Mouse (Mus musculus) common myeloid progenitor, adult 5-6 weeks (primary cell): ENCODE measurements around the gene Bri3. TPM values are rescaled to one million over a fixed set of nuclear protein-coding genes. Genes with fewer than 3 reads are reported as not detected.

Experiments
- ATAC-seq: replicated peaks from 2 replicates; pipeline ENCODE4 v1.8.0; 2016; ENCODE audit warnings: low read depth, mild to moderate bottlenecking, moderate TSS enrichment, inconsistent platforms; ENCODE audit not compliant: poor library complexity, severe bottlenecking
- total RNA-seq: library from RNA; stranded (forward); fragments of 200-1000, 187-1606 nt; gene quantifications from 2 replicates; pipeline ENCODE4 v1.2.3, GENCODE M21; 2017

Gene Bri3
- total RNA-seq, 1 experiment from 2014 or later, result 13.3 TPM

DNA sequence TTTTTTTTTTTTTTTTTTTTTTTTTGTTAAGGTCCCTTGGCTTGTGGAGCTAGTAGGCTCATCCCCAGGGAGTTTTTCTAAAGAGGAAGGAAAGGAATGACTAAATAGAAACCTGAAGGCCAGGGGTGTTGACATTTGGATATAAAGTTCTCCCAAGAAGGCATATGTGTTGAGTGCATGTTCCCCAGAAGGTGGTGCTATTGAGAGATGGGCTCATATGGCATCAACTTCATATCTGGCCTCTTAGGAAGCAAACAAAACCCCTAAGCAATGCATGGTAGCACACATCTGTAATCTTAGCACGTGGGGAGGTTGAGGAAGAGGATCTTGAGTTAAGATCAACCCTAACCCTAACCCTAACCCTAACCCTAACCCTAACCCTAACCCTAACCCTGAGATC lies 12.8 kb upstream of the Bri3 start:
- peak; percentile 84 for ATAC-seq

DNA sequence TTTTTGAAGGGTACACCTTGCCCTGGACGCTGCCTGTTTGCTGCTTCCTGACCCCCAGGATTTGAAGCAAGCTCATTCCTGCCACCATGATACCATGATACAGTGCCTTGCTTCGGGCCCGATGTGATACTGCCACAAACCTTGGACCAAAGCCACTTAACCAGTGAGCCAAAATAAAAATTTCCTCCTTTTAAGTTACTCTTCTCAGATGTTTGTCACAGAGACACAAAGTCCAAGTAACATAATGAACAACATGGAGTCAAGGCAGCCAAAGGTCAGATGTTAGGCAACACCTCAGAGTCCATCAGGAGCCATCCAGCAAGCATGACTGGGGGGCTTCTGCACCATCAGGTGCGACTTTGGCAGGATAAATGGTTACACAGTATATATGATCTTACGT lies 11.7 kb upstream of the Bri3 start:
- ATAC-seq, result no peak

DNA sequence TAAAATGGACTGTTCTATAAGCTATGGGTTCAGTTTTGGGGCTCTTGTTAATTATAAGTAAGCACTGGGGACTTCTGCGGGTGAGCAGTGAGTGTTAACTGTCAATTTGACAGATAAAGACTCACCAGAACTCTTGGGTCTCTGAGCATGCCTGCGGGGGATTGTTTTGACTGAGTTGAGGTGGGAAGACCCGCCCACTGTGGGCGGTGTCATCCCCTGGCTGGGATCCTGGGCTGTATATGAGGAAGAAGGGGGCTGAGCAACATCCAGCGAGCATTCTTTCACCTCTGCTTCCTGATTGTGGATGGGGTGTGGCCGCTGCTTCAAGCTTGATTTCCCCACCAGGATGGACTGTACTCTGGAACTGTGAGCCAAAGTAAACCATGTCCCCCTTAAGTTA lies 10.0 kb upstream of the Bri3 start:
- ATAC-seq, result no peak

DNA sequence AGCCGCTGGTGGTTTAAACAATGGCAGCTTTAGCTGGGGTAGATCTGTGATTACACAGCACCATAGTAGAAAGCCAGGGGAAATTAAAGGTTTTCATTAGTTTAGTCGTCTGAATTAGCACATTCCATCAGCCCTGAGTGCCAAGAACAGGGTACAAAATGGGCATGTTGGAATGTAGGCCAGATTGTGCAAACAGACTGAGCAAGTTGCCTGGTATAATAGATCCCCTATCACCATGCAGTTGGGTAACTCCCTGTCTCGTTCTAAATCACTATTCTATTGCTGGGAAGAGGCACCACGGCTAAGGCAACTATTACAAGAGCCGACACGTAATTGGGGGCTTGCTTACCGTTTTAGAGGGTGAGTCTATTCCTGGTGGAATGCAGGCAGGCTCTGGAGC lies 9.5 kb upstream of the Bri3 start:
- no peak for ATAC-seq

DNA sequence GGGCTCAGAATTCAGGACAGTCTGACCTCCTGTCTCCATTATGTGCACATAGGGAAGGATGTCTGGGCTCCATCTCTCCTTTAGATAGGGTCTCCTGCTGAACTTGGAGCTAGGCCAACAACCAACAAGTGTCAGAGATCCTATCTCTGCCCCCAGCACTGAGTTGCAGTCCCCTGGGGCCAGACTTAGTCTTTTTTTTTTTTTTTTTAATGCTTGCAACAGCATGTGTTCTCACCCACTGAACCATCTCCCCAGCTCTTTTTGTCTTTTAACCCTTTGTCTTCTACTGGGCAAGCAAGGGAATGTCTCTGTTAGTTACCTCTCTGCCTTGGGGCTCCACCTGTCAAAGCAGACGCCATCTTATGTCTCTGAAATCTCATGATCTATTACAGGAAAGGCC lies 5.3 kb upstream of the Bri3 start:
- ATAC-seq, result no peak

DNA sequence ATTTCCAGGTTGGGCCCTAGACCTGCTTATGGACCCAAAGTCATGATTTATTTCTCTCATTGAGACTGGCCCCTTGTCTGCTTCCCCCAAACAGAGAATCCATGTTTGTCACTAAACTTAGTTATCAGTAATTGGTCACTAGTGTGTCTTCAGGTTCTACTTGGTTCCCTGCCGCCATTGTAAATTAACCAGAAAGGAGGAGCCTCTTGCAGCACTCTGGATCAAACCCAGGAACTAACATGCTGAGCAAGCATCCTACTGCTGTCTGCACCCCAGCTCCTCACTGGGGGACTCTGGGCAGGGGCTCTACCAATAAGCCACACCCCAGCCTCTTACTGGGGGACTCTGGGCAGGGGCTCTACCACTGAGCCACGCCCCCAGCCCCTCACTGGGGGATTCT lies 1.4 kb downstream of the Bri3 start:
- no peak for ATAC-seq

DNA sequence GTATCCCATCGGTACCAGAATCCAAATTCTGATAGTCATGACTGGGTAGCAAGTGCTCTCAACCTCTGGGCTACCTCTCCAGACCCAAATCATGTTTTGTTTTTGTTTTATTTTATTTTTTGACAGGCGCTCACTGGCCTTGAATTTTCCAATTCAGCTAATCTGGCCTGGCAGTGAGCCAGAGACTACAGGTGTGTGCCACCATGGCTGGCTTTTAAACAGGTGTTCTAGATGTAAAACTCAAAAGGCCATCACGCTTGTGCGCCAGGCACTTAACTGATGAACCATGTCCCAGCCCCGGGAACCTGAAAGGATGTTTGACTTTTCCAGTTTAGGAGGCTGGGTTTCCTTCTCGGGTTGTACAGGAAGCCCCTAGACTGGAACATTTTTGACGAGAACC lies 2.4 kb downstream of the Bri3 start:
- ATAC-seq, result no peak

DNA sequence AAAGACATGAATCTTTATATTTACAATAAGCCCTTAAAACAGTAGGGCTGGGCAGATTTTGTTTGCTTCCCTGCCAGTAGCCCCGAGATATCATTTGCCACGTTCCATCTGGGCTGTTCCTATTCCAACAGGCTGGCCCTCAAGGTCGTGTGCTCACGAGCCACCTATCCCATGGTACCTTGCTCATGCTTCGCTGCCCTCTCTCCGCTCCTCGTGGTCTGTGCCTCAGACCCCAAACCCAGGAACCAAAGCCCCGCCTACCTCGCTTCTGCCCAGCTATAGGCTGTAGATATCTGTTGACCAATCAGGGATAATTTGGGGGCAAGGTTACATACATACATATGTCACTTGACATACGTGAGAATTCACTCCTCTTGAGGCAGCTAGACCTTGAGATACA lies 3.1 kb downstream of the Bri3 start:
- ATAC-seq, result no peak

DNA sequence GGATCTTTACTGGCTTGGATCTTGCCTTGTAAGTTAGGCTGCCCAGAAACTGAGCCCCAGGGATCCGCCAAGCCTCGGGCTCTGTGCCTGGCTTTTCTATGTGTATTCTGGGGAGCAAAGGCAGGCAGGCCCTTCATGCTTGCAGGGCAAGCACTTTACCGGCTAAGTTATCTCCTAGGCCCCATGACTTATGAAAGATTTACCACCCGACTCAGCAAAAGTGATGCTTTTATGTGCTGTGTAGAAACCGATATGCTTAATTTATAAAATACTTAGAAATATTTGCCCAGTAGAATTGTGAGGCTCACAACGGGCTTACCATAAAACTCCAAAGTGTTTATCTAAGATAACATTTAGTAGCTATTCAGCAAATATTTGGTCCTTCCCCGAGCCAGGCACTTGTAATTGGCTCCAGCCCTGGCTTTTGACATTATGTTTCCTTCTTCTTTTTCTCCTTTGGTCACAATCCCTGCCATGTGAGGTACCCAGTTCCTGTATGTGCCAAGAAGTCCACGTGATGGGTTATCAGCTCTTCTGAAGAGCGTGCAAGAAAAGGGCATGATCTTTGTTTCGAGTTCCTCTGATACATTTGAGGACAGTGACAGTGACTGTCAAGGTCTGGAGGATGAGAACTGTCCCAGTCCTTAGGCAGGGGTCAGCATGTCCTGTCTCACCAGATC lies 3.8 kb downstream of the Bri3 start:
- peak; percentile 61 for ATAC-seq

DNA sequence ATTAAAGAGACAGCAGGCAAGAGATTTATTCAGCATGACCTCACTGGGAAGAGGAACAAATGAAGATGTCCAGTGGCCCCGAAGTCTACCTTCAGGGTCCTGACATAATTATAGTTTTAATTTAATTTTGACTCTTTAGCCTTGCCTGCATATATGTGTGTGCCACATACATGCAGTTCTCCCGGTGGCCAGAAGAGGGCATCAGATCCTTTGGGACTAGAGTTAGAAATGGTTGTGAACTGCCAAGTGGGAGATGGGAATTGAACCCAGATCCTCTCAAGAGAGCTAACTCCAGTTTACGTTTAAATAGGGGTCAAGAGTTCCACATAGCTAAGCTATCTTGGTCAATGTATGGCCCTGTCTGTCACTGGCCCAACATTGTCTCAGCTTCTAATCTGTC lies 5.6 kb downstream of the Bri3 start:
- no peak for ATAC-seq

DNA sequence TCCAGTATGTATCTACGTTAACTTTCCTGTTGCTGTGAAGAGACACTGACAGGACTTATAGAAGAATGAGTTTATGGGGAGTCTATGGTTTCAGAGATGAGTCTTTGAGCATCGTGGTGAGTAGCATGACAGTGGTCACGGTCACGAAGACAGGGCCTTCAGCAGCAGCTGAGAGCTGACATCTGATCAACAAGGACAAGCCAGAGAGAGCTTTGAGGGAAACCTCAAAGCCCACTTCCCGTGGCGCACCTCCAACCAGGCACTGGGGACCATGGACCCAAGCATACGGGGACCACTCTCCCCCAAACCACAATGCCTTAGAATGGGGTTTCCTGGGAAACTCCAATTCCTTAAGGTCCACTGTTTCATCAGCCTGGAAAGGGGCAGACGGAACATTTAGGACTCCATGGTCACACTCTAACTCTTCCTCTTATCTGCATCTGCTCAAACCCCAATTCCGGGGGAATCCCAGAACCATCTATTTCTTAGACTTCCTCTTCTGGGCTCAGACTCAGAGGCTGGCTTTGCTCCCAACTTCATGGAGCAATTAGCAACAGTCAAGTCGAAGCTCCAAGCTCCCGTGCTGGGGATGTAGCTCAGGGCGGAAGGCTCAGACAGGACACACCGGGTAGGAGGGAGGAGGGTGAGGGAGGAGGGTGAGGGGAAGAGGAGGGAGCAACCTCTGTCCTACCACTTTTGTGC lies 7.8 kb downstream of the Bri3 start:
- peak; percentile 41 for ATAC-seq

DNA sequence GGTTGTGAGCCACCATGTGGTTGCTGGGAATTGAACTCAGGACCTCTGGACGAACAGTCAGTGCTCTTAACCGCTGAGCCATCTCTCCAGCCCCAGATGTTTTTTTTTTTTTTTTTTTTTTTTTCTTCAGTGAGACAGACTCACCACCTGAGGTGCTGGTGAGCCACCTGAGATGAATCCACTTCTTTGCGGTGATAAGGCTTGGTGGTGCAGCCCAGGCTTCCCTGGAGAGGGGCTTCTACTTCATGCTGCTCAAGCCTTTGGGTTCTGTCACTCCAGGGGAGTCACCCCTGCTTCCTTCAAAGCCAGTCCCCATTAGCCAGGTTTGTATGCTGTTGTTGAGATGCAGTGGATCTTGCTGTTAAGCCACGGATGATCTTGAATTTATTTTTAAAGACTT lies 9.0 kb downstream of the Bri3 start:
- ATAC-seq, result no peak

DNA sequence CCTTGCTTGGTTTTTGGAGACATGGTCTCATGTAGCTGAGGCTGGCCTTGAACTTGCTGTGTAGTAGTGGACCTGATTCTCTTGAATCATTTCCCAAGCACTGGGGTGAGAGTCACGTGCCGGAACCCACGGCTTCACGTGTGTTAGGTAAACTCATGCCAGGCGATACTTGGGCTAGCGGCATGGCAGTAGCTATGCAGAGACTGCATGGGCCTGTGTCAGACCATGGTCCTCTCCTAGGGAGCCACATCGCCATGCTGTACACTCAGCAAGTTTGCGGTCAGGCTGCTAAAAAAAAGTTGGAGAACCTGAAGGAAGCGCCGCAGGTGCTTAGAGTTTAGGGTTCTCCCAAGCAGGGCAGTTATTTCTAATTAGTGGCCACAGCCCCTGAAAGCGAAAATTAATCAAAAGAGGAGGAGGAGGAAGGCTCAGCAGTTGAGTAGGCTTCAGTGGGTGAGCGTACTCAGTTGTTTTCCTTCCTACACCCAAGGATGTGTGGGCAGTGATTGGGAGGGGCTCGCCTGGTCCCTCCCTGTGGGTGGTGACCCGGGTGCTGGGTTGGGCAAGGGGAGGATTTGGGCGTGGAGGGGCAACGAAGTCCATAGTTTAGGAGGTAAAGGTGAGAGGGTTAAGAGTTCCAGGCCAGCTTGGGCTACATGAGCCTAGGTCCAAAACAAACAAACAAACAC lies 10.0 kb downstream of the Bri3 start:
- peak; percentile 46 for ATAC-seq

DNA sequence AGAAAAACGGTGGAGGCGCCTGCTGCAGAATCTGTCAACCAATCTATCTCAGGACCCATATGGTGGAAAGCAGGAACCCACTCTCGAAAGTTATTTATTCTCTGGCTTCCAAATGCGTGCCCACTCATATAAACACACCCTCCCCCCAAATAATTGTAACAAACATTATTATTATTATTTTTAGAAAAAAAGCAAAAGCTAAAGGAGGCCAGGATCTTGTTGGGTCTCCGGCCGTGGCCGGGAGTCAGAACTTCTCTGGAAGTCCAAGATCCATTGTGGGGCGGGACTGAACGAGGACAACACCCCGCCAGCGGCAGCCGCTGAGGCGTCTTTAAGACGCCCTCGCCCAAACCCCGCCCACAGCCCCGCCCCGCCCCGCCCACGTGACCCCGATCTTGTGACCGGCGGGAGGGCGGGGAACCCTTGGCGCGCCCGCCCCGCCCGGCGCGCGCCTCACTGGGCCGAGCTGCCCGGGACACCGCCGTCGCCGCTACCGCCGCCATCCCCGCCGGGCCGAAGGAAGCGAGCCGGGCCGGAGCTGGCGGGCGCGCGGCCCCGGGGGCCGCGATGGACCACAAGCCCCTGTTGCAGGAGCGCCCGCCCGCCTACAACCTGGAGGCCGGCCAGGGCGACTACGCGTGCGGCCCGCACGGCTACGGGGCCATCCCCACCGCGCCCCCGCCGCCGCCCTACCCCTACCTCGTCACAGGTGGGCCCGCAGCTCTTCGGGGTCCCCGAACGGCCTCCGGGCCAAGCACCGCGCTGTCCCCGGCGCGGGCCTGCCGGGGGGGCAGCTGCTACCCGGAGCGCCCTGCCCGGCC lies 10.8 kb downstream of the Bri3 start:
- ATAC-seq, result peak; percentile 30

DNA sequence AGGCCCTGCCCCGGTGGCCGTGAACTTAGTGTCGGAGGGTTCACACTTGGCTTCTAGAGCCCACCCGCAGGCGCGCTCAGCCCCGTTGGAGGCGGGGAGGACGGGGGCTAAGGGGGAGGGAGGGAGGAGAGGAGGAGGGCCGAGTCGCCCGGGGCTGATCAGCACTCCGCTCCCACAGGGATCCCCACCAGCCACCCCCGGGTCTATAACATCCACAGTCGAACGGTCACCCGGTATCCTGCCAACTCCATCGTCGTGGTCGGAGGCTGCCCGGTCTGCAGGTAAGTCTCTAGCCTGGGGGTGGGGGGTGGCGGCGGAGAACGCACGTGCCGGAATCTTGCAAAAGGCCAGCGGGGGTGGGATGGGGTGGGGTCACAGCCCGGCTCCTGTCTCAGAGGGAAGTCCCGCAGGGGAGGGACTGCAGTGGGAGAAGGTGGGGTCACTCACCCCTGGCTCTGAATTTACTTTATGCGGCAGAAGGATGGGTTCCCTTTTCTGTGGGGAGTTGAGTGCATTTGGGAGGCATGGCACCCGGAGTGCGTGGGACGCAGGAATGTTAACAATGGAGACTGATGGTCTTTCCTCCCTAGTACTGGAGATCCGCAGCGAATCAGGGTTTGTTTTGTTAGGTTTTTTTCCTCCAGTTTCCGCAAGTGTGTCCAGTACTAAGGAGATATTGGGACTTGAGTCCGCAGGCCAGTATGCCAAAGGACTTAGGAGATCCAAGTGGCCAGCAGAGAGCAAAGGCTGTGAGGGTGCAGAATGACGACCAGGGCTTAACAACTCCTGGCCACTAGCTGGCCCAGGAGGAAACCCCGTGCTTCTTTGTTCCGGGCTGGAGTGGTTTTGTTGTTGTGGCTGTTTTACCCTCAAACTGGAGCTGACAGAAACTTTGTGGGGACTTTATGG lies 11.6 kb downstream of the Bri3 start:
- peak; percentile 33 for ATAC-seq

DNA sequence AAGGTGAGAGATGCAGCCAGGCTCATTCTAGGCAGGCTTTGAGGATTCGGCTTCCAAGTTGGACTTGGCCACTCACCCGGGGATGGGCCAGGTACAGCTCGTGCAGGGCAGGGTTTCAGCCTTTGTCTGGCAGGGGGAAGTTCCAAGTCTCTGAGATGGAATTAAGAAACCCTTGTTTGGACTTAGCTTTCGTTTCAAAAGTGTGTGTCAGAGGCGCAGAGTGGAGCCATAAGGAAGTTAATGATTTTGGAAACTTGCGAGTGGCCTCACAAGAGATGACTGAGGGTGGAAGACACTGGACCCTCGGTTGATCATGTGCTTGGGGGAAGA lies 12.3 kb downstream of the Bri3 start:
- ATAC-seq, result no peak

DNA sequence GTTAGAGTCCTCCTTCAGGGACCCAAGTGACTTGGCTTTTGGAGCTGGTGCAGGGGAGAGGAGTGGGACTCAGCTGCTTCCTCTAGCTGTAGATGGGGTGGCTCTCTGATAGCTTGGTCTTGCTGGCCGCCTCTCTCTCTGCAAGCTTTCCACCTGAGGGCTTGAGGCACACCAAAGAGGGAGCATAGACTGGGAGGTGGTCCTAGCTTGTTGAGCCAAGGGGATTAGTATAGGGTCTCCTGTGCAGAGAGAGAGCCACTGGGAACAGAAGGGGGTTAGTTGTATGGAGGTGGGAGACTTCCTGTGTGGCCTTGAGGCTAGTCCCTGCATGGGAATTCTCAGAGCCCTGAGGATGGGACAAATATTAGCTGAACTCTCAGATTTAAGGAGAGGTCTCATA lies 12.7 kb downstream of the Bri3 start:
- ATAC-seq, result no peak

DNA sequence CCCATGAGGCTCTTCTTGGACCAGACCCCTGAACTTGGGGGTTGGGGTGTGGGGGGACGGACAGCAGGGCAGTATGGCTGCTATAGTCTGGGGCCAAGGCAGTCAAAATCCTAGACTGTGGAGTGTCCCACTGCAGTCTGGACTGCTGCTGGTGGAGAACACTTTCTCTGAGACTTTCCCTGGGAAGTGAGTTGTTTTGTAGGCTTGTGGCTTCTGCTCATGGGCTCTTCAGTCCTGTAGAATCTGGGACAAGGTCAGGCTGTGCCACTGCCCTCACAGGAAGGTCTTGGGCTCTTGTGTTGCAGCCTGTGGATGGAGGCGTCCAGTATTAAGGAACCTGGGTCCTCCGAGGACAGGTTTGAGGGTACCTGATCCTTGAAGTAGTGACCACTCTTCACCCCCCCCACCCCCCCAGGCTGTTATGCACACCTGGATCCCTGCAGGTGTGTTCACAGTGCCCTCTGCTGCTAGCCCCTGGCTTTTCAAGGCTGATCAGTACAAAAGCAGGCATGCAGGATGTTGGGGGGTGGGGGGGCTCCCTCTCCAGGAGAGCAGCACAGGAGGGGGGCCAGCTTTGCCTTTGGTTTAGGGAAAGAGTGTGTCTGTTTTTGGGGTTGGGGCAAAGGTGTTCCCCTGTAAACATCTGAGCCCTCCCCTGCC lies 13.3 kb downstream of the Bri3 start:
- ATAC-seq, result no peak

DNA sequence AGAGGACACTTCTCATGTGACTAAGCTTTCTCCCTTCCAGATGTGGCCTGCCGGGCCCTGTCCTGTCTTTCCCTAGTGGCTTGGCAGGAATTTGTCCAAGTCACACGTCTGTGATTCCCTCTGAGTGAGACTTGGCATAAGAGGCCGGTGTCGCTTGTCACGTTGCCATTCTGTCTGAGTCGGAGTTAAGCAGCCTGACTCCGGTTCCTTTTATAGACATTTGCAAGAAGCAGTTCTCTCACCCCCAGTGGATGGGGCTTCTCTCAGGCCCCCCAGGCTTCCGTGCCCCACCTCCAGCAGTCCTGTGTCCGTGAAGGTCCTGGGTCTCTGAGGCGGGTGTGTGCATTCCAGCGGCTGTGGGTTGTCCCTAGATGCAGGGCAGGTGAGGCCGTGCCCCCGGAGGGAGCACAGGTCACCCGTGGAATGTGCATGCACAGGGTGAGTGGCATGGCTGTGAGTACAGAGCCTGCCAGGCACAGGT lies 13.9 kb downstream of the Bri3 start:
- ATAC-seq, result no peak
